Mouse (Mus musculus) left cerebral cortex, adult 18-20 months (tissue): ENCODE data around the gene Pyroxd2. TPM values are rescaled to one million over a fixed set of nuclear protein-coding genes. Genes with fewer than 3 reads are reported as not detected.
"Not testable (repeated sequence)": the region's sequence is repeated elsewhere in the genome, so short reads cannot be mapped to it uniquely, and the experiment has no call there.

Experiments
- DNase-seq, 2 experiments: peaks; one replicate each; pipeline ENCODE4 v3.0.0; 2021 to 2022; ENCODE audit warnings: low spot score in 2 of 2, mixed read lengths in 1 of 2
- total RNA-seq, 2 experiments: library from RNA; stranded (reverse); gene quantifications; 2 replicates each; pipeline ENCODE4 v1.2.3; 2021

Gene Pyroxd2
- total RNA-seq, 2 experiments from 2014 or later: 2.9 to 3.0 TPM

- DNase-seq: no peak
These were observed 62.3 kb downstream of the Pyroxd2 start for GRCm38 (mm10) chr19:42690256-42690655.

DNA sequence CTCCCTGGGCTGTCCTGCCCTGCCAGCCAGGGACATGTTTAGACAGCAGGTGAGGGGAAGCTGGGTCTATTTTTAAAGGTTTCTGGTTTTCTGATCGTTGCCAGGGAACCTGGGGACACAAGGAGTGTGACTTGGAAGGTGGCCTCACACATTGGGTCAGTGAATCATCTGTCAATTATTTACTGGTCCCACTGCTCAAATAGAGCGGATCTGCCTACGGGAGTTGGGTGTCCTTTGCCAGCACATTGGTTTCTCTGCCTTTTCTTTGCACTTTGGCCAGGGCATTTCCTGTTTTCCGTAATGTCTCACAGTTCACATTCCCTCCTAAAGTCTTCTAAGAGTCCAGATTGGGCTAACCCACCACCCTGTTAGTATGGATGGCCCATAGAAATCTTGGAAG, 62.8 kb downstream of the Pyroxd2 start:
- no peak for DNase-seq

GRCm38 (mm10) chr19:42689321-42689720, 63.3 kb downstream of the Pyroxd2 start:
- DNase-seq: no peak

DNA sequence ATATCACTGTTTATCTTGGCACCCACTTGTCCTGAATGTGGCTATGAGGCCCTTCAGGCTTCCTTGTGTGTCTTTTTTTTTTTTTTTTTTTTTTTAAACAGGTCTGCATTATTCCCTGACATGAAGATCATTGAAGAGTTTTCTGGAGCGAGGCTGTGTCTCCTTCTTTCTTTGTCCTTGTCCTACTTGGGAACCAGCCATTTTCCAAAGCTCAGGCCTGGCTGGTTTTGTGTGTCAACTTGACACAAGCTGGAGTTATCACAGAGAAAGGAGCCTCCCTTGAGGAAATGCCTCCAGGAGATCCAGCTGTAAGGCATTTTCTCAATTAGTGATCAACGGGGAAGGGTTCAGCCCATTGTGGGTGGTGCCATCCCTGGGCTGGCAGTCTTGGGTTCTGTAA, 69.8 kb downstream of the Pyroxd2 start:
- DNase-seq: not testable (repeated sequence)

DNA sequence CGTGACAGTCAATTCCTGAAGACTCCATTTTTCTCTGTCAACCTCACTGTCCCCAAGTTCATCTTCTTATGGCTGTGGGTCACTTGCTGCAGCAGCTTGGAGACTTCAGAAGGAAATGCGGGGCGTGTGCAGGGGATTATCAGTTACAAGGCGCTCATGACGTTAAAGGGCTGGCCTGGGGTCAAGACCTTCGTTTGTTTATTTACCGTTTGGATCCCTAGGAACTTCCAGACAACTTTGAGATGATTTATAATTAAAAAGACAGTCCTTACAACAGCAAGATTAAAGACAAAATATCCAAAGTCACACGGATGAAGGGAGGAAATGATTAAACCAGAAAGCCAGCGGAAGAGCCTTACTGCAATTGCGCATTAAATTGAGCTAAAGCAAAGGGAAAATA, 74.4 kb downstream of the Pyroxd2 start:
- no peak for DNase-seq

- no peak for DNase-seq
These were observed 75.1 kb downstream of the Pyroxd2 start for GRCm38 (mm10) chr19:42677452-42677851.

DNA sequence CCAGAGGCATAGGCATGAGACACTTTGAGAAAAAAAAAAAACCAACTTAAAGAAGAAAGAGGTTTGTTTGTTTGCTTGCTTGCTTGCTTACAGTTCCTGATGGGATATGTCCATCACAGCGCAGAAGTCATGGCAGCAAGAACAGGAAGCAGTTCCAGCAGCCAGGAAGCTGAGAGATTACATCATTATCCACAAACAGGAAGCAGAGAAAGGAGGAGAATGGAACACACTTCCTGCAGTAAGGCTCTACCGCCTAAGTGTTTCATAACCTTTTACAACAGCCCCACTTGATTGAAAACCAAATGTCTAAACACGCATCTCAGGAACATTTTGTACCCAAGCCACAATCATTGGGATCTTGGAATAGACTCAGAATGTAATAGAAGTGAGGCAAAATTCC, 75.6 kb downstream of the Pyroxd2 start:
- DNase-seq: no peak

Other genes with a start within 250 kb of the Pyroxd2 start
- gene R3hcc1l, start 234.0 kb downstream of the Pyroxd2 start, total RNA-seq: 10 to 100 TPM; 25.4 to 27.5 TPM
- gene Loxl4, start 140.0 kb downstream of the Pyroxd2 start, total RNA-seq: under 1 TPM; 0.28 to 0.30 TPM
- gene Hps1, start 27.2 kb upstream of the Pyroxd2 start, total RNA-seq: 1 to 10 TPM; 8.3 to 8.6 TPM